Mouse (Mus musculus) Muller cell, postnatal 12 days (primary cell): ENCODE results near the gene Rpl38.
"Not testable (repeated sequence)": the region's sequence is repeated elsewhere in the genome, so short reads cannot be mapped to it uniquely, and the experiment has no call there.

ENCODE experiments used
- DNase-seq: peaks from one replicate; pipeline ENCODE4 v3.0.0-alpha.2; 2015; ENCODE audit errors: inconsistent ontology term

Gene Rpl38

DNA sequence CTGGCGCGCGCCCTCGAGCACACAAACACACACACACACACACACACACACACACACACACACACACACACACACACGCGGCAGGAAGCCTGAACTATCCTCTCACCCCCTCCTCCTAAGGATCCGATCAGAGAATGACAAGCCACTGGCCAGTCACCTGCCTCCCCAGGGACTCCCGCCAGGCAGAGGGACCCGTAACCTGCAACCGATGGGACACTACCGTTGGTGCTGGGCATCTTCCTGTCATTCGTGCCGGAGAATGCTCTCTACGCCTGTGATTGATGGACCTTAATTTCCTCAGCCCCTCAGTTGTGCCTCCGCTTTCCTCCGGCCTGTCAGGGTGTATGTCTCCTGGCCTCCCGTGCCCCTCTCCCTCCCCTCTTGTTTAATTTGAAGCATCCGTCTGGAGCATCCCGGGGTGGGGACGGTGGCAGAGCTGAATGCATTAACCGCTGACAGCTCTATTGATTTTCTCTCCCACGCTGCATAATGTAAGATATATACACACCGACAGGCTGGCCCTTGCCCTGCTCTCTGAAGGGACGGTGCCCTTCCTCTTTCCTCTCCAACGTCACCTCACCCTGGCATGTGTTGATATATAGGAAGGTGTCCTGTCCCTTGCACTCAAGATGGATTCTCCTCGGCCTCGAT, 11.2 kb upstream of the Rpl38 start:
- DNase-seq = no peak

DNA sequence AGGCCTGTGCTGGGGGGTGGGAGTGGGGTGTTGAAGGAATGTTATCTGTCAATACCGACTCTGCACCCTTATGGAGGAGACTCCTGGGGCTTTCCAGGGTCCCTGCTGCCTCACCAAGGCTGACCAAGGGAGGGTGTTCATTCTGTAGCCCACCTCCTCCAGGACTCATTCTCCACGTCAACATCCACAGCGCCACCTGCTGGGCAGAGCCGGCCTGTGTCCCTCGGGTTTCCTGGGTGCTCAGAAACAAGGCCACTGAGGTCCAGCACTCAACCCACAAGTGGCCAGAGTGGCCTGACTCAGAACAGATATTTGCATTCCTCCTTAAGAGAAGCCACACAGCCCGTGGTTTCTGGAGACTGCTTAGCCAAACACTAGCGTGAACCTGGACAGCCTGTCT, 10.6 kb upstream of the Rpl38 start:
- DNase-seq = peak; percentile 41

DNA sequence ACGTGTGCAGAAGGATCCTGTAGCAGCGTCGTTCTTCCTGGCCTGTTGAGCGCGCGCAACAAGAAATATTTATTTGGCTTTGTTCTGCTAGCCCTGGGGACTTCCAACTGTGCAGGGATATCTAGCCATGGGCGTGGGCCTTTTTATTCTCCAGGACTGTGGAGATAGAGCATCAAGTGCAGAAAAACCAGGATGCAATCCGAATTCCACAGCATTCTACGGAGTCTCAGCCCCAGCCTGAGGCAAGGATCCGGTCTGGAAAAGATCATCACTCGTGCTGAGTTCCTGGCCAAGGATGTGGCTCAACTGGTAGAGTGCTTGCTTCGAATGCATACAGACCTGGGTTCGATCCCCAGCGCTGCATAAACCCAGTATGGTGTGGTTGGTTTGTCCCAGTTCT, 6.2 kb upstream of the Rpl38 start:
- no peak for DNase-seq

DNA sequence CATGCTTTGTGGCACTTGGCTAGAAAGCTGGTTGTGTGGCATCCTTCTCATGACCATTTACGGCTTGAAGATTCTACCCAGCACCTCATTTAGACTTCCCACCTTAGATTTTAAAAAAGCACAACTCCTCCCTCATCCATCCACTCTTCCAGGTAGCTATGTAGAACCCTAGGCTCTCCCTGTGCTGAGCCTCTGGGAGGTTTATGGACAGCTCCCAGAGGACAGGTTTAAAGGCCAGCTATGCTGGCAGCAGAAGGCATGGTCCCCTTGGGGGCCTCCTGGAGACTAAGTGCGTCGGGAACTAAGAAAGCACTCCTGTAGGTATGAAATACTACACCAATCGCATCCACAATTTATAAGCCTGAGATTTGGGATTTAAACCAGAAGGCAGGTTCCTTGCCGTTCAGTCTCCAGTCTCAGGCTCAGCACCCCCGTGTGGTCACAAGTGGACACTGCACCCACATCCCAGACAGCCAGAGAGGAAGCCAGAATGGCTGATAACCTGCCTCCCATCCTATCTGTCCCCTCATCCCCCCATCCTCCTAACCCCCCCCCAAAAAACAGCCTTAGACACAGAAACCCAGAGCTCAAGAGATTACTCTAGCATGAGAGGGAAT, 5.5 kb upstream of the Rpl38 start:
- no peak for DNase-seq

DNA sequence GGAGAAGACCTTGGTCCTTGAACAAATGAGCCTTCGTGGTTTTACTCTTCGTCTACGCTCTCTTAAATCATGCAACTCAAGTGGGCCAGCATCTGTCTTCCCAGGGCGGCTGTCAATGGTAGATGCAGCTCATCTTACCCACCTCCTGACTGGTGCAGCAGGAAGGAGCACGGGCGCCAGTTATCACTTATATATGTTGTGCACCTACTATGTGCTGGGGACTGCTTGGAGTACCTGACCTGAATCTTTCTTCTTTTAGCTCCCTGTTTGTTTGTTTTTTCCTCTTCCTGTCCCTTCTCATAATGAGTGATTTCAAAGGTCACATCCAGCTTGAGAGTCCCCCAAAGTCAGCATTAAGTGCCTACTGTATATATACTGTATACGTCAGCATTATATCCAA, 4.2 kb upstream of the Rpl38 start:
- no peak for DNase-seq

DNA sequence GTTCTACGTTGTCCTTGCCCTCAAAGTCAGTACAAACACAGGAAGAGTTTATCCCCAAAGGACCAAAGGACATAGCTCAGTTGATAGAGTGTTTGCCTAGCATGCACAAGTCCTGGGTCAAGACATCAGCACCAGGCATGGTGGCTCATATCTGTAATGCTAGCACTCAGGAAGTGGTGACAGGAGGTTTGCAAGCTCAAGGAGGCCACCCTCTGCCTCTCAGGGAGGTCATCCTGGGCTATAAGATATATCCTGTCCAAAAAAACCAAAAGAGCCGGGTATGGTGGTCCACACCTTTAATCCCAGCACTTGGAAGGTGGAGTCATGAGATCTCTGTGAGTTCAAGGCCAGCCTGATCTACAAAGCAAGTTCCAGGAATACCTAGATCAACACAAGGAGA, 2.9 kb upstream of the Rpl38 start:
- DNase-seq = no peak

DNA sequence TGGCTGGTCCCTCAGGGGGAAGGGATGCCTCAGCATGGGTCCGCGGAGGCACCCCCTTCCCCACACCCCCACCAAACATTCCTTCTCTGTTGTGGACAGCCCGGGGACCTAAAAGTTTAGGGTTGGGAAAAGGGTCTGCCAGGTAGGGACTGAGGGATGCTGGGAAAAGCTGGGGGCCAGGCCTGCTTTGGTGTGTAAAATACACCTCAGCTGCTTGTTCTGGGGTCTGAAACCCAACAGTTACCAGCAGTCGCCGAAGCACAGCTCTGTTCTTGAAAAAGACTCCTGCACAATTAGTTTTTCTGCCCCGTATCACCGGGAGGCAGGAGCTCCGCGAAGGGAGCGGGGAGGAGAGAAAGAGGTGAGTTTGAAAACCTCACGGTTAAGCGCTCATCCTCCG, 1.5 kb upstream of the Rpl38 start:
- DNase-seq = no peak

DNA sequence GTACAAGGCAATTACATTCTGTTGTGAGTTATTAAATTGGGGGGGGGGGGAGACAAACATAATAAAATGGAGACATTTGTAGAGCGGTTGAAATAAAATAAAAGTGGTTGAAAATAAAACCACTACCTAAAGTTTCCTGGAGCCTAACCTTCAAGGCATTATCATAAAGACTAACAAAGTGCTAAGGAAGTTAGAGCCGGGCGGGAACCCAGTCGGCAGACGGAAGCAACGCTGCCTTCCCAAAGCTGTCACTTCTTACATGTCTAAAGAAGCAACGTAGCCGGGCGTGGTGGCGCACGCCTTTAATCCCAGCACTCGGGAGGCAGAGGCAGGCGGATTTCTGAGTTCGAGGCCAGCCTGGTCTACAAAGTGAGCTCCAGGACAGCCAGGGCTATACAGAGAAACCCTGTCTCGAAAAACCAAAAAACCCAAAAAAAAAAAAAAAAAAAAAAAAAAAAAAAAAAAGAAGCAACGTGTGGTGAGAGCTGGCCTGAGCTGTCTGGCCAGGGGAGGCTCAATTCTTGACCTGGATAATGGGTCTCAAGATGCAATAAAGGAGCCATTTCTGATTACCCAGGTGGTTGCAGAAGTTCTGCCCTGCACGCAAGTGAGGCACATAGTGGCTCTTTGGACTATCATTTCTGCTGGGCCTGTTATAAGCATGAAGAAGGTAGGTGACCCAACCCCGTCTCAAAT, 940 bp upstream of the Rpl38 start:
- DNase-seq = no peak

DNA sequence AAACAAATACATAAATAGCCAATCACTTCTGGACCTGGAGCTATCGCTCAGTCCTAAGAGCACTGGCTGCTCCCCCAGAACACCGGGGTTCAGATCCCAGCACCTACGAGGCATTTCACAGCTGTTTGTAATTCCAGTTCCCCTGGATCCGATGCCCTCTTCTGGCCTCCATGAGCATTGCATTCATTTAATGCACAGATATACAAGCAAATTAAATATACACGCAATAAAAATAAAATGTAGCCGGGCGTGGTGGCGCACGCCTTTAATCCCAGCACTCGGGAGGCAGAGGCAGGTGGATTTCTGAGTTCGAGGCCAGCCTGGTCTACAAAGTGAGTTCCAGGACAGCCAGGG, 415 bp upstream of the Rpl38 start:
- DNase-seq = not testable (repeated sequence)

DNA sequence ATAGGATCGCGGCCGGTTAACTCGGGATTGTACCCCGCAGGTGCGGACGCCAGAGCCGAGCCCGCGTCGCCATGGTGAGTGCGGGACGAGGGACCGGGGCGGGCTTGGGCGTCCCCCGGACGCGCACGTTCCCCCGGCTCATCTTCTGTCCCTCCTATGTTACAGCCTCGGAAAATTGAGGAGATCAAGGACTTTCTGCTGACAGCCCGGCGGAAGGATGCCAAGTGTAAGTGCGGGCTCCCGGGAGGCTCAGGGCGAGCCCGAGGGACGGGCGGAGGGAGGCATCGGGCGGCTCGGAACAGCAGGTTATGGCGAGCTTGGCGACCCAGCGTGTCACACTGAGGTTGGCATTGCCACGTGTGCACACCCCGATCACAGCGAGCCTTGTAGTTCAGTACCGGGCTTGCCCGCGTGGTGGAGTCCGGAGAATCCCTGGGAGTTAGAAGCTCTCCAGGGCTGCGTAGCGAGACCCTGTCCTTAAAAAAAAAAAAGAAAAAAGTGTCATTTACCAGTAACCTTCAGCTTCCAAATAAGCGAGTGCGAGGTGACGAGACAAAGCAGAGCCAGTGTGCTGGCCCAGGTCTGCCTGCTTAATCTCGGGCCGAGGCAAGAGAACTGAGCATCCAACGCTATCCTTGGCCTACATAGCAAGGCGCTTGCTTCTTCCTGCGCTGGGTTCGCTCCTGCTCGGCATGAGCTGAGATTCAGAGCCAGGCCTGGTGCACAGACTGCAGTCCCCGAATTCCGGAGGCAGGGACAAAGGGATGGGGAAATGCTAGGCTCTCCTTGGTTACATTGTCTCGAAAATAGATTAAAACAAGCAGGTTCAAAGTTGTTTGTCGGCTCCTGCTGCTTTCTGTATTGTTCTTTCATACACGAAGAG, 658 bp downstream of the Rpl38 start:
- peak; percentile 87 for DNase-seq

DNA sequence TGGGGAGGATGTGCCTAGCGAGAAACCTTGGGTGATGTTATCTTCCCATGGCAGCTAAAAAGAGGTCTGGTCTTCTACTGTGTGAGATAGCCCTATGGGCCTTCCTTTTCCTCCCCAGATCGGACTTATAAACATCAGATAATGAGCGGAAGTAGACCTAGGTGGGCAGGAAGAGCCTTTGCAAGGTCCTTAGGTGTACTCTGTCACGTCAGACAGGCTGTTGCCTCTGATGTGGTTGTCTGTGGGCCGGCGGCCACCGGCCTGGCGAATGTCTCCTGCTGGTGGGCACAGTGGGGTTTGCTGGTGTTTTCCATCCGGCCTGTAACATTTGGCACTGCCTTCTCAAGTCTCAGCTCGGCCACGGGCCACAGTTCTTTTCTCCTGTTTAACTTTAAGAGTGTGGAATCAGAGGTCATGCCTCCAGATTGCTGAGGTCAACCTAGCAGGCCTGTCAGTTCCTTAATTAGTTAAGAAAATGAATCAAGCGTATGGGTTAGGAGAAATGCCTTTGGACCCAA, 1.4 kb downstream of the Rpl38 start:
- DNase-seq = peak; percentile 36

DNA sequence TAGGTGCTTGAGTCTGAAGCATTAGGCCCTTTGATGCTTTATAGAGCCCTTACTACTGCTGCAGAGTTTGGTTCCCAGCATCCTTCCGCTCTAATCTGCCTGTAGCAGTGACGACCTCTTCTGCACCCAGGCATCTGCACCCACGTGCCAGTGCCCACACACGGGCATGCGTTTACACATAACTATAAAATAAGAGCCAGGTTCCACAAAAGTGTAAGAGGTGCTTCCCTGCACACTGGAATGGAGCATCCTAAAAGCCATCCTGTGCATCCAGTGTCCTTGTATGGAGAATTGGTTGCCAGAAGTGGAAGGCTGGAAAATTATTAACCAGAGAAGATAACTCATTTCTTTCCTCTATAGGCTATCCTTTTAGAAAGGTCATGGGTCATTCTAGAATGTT, 2.8 kb downstream of the Rpl38 start:
- DNase-seq = no peak

DNA sequence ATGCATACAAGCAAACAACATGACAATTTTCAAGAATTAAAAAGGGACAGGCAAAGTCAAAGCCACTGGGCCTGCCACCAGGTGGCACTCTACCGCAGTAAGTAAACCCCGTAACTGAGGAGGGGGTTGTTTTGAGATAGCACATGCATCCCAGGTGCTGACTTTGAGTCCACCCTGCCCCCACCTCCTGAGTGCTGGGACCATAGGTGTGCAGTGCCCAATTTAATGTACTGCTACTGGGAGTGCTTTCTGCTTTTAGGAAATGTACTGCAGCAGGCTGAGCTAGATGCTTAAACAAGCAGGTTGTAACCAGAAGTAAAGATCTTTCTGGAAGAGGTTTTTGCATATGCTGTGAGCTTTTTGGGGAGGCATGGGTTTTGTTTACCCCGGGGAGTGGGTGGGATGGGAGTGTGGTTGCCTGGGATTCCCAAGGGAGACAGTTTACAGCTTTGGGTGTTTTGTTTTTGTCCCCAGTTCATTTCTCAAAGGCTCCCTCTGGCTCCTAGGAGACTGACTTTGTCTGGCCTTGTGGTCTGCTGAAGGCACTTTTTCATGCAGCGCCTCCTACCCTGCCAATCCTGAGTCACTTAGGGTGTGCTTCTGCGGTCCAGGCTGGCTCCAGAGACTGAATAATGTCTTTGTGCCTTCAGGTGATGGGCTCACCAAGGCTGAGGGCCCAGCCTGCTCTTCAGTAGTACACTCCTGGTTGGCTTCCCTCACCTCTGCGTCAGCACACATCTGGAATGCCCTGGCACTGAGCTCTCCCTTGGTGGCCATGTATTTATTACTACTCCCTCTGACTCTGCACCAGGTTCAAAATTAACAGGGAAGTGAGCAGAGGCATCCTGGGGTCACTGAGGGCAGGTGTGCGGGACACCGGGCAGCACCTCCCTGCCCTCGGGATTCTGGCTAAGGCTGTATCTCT, 4.7 kb downstream of the Rpl38 start:
- no peak for DNase-seq

DNA sequence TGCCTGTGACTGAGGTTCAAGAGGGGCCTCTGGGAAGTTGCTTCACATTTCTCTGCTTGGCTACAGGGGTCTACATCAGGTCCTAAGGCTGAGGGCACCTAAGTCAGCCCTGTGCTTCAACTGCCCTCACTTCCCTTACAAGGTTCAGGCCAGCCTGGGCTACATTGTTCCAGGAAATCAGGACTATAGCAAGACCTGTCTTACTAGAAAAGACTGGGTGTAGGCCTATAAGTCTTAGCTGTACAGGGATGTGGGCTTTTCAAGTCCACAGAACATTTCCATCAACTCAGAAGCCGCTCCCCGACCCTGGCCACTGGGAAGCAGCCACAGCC, 5.4 kb downstream of the Rpl38 start:
- DNase-seq = no peak

DNA sequence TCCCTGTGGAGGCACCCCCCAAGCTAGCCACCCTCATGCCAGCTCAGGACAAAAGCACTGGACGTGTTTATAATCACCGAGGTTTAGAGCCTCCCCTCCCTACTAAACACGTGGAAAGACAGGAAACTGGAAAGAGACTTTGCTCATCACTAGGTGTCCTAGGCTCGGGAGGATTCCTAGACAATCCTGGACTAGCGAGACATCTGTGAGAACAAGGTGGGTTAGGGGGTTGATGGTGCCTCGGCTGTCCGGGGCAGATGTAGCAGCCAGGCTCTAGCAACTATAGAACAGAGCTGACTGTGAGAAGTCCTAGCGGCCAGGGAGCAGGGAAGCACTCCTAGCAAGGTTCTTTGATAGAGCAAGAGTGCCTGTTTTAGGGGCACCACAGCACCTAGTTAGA, 5.9 kb downstream of the Rpl38 start:
- no peak for DNase-seq

DNA sequence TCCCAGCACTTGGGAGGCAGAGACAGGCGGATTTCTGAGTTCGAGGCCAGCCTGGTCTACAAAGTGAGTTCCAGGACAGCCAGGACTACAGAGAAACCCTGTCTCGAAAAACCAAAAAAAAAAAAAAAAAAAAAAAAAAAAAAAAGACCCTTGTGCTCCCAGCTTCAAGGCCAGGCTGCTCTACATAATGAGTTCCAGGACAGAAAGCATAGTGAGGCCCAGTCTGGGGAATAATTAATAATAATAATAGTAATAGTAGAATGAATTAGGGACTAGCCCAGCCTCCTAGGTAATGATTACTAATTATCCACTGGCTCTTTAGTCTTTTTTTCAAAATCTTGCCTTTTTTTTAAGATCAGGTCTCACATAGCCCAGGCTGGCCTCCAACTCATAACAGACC, 6.5 kb downstream of the Rpl38 start:
- not testable (repeated sequence) for DNase-seq

DNA sequence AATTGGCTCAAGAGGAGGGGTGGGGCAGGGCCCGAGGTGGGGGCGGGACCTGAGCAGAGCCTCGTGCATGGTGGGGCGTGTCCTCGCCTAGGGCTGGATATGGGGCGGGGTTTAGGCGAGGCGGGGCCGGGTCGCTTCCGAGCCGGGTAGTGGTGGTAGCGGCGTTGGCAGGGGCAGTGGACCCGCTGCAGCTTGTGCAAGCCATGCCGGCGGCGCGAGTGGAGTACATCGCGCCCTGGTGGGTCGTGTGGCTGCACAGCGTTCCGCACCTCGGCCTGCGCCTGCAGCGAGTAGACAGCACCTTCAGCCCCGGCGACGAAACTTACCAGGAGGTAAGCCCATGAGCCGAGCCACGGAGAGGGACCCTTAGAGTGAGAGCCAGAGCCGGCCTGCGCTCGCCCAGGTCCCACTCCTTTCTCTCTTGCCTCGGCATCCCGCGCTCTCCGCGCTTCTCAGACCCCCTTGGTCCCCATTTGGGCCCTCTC, 7.1 kb downstream of the Rpl38 start, which contains the start of gene Ttyh2:
TSS of gene Ttyh2 (plus strand) at position 91 of the 485 bp plus-strand sequence.
- peak; percentile 95 for DNase-seq

DNA sequence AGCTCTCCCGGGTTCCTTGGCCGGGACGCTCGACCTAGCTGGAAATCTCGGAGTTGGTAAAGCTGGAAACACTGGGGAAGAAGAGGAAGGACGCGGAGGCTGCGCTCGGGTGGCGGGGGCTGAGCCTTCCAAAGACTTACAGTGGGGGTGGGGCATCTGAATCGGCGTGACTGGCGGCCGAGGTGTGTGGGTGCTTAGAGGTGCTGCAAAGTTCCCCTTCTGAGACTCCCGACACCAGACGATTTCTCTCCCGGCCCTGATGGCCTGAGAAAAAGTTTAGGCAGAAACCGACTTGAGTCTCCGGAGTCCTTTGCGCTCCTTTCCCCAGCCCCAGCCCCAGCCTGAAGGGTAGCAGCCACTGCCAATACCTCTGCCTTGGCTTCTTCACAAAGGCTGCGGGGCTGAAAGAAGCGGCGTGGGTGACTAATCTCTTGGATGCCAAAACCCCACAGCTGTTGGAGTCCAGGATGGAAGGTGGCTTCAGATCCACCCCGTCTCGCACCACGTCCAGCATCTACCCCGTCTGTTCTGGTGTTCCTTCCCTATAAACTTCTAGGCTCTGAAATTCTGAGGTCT, 7.6 kb downstream of the Rpl38 start:
- peak; percentile 78 for DNase-seq

DNA sequence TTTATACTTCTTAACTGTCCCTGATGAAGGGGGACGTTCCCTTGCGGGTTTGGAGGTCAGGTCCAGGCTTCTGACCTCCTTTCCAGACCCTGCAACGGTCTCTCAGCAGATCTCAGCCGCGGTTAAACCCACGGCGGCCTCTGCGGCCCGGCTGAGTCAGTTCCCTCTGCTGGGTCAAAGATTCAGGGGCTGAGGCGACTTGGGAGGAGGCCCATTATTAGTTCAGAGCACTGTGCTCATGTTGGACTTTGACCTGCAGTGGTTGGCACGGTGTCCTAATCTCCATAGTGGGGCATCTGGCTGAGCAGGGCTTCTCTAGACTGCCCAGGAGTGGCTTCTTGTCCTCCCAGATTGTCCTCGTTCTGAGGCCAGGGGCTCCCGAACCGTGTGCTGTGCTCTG, 8.1 kb downstream of the Rpl38 start:
- peak; percentile 72 for DNase-seq

DNA sequence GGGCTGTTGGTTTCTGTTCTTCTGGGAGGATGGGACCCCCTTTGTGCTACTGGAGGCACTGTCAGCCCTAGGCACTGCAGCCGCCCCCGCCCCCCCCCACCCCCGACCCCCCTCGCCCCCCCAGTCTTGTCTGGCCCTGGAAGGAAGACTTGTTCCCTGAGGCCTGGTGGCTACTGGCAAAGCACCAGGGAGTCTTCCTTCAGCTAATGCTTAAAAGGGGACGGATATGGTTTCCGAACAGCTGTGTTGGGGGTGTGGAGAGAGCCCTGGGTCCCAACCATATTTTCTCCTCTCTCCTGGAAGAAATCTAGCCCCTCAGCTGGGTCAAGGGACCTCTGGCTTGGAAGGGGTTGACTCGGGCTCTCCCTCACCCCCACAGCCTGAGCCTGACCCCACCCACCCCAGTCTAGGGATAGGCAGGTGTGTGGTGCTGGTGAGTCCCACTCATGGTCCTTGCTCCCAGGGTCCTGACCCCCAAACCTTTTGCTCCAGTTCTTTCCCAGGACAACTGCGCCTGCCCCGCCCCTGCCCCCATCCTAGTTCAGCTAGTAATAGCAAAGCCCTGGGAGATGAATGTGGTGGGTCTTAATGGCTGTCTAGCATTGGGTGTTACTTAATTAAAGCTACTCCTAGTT, 8.7 kb downstream of the Rpl38 start:
- no peak for DNase-seq
